Mouse (Mus musculus) liver, adult (tissue): Measurements from ENCODE around the gene Mgea5.

Source experiments
- GATA4 ChIP-seq: IDR thresholded peaks from 2 replicates; pipeline ENCODE4 v1.6.1; 2014; ENCODE audit warnings: mild to moderate bottlenecking, low read length; ENCODE audit not compliant: insufficient replicate concordance

Gene Mgea5

GRCm38 (mm10) chr19:45733564-45733963 lies 50.1 kb downstream of the Mgea5 start:
- TF ChIP-seq GATA4: no peak

DNA sequence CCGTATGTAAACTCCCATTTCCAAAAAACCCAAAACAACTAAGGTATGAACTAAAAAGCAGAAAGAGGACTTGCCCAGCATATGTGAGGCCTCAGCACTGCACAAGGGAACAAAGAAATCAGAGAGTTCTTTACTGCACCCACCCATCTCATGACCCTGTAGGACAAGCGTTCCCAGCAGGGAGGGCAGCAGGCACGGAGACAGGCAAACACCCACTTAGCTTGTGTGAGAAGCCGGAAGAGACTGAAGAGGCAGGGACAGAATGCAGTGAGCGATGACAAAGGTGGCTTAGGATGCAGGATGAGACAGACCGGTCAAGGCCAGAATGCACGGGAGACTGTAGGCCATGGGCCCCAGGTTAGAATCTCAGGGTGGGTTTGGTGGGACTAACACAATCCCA lies 52.0 kb downstream of the Mgea5 start:
- TF ChIP-seq GATA4: no peak

- TF ChIP-seq GATA4: no peak
Observed at GRCm38 (mm10) chr19:45730042-45730441, 53.6 kb downstream of the Mgea5 start.

DNA sequence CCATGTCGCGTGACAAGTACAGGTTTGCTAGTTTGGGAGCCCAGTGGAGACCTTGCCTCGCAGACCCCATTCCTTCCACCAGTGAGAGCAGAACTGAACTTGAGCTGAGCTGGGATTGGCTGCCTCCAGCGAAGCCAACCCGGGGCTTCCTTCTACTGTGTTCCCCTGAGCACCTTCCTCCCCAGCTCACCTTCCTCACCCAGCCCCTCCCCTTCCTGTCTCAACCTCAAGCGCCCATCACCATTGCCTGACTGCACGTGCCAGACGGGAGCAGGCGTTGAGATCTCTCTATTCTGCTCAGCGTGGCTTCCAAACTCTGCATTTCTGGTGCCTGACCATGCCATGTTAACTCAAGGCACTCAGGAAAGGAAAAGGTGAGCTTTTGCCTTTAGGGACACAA lies 56.4 kb downstream of the Mgea5 start:
- no peak for TF ChIP-seq GATA4

DNA sequence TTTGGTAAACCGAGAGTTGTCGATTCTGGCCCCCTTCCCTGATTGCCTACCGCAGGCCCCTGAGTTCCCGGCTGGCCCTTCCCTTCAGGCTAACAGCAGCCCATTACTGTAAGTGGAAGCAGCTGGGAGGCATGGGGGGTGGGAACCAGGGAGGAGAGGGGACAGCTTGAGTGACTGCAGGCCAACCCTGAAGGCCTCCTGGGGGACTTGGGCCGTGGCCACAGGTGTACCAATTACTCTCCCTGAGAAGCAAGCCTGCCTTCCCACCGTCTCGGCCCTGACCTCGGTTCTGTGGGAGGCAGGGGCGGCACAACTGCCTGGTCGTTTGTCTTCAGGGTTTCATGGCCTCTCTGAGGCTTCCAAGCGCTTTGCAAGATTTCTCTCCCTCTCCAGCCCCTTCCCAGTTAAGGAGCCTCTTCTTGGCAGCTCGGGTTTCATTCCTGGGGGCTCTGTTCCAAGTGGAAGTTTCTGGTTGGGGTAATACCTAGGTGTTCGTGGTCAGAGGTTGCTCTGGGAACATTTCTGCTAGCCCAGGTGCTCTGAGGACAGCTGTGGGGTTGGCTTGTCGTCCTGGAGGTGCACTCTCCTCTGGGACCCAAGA lies 57.9 kb downstream of the Mgea5 start:
- TF ChIP-seq GATA4: no peak

DNA sequence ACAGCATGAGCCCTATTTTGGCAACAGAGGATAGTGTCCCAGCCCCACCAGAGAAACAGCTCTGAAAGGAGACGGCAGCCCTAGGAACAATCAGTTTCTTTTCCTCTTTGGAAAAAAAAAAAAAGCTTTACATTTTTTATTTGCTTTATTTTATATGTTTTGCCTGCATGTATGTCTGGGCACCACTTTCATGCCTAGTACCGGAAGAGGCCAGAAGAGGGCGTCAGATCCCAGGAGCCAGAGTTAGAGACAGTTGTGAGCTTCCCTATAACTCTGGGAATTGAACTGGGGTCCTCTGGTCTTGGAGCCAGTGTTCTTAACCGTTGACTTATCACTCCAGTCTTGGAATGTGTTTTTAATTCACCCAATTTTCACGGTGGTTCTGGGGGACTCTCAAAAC lies 61.4 kb downstream of the Mgea5 start:
- no peak for TF ChIP-seq GATA4

- TF ChIP-seq GATA4: no peak
Observed at GRCm38 (mm10) chr19:45718286-45718685, 65.4 kb downstream of the Mgea5 start.

DNA sequence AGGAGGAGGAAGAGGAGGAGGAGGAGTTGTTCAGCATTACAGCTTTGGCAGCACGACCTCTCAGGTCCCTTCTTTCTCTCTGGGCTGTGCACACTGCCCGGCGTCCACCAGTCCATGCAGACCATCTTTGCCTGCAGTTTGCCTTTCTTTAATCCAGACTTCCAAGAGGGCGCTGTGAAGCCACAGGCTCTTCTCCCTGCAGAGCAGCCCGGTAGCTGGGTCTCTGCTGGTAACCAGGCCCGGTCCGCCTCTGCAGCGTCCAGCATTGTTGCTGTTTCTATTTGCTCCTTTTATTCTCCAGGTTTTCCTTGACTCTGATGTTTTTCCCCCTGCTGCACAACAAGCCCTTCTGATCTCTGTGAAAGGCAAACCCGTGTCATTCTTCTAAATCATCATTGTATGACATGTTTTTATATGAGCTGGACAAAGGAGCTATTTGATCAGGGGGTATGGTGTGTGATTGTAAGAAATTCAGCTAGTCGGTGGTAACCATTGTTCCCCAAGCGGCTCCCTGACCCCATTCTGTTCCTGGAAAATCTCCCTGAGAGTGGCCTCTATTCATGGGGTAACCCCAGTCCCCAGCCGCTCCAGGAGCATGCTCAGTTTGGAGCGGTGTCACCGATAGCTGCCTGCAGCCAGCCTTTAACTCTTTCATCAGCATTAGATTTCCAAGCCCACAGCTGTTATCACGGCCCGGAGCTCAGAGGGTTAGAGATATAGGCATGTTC lies 66.0 kb downstream of the Mgea5 start:
- no peak for TF ChIP-seq GATA4

DNA sequence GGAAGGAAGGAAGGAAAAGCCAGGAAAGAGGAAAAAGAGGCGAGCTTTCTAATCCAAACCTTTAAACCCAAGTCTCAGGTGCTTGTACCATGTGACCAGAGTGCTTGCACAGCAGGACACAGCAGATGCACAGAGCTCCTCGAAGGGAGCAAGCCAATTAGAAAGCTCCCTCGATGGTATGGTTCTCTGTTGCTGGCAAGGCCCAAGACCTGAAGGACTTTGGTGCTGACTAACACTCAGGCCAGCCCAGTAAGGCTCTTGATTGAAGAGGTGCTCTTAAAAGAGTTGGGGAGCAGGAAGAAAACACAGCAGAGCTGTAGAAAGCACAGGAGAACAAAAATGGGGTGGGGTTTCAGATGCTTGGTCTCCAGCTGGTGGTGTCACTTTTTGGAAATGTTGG lies 74.9 kb downstream of the Mgea5 start:
- TF ChIP-seq GATA4: no peak
